Mouse (Mus musculus): ENCODE data around the gene Dcaf1.

GRCm38 (mm10) chr9:106884996-106885900 lies 63.6 kb downstream of the Dcaf1 start:
- TF ChIP-seq MAZ (IDR thresholded peaks at IDR 0.05; ENCODE audit: low read depth, low read length) (no peak), NELFE (IDR thresholded peaks at IDR 0.05; ENCODE audit: low read depth, low read length) (no peak), HCFC1 (IDR thresholded peaks at IDR 0.05; ENCODE audit: low read depth, low read length) (no peak), CHD1 (IDR thresholded peaks at IDR 0.05; ENCODE audit: low read depth, low read length) (no peak), CTCF (conservative IDR thresholded peaks at IDR 0.05 in 1 of 2, IDR thresholded peaks at IDR 0.05 in 1 of 2; ENCODE audit: low read depth in 2 of 2, low read length in 2 of 2) (no peak), MXI1 (IDR thresholded peaks at IDR 0.05; ENCODE audit: low read depth, low read length) (no peak), ZMIZ1 (IDR thresholded peaks at IDR 0.05; ENCODE audit: low read depth, low read length) (no peak), SMC3 (IDR thresholded peaks at IDR 0.05; ENCODE audit: low read depth, low read length) (no peak), EP300 (IDR thresholded peaks at IDR 0.05; ENCODE audit: low read length) (no peak), MYC (IDR thresholded peaks at IDR 0.05; ENCODE audit: low read depth, low read length) (no peak), POLR2A (IDR thresholded peaks at IDR 0.05; ENCODE audit: low read depth, low read length) (no peak)
